Mouse (Mus musculus) limb, embryonic 15.5 days (tissue): Measurements from ENCODE around the gene Arl4a. TPM values are rescaled to one million over a fixed set of nuclear protein-coding genes. Genes with fewer than 3 reads are reported as not detected.

Experiments used
- ATAC-seq: fragments of 200-750 bp; cut with Nextera tagmentation; 2 replicates; pipeline ENCODE4 v1.8.0; 2017; ENCODE audit warnings: low read depth, moderate TSS enrichment; ENCODE audit not compliant: insufficient number of reproducible peaks, low FRiP score, low TSS enrichment
- H3K27ac ChIP-seq: fragments of 300-500 bp; sonication (generic); 2 replicates; pipeline ENCODE4 v1.5.1; 2015; ENCODE audit warnings: moderate library complexity, mild to moderate bottlenecking, inconsistent platforms
- H3K27me3 ChIP-seq: fragments of 300-500 bp; sonication (generic); 2 replicates; pipeline ENCODE4 v1.6.1; 2015; ENCODE audit warnings: inconsistent platforms
- H3K36me3 ChIP-seq: fragments of 300-500 bp; sonication (generic); 2 replicates; pipeline ENCODE4 v1.6.1; 2015; ENCODE audit warnings: inconsistent platforms
- H3K4me1 ChIP-seq: fragments of 300-500 bp; sonication (generic); 2 replicates; pipeline ENCODE4 v1.6.1; 2015; ENCODE audit warnings: inconsistent platforms
- H3K4me2 ChIP-seq: fragments of 300-500 bp; sonication (generic); 2 replicates; pipeline ENCODE4 v1.6.1; 2015; ENCODE audit warnings: mild to moderate bottlenecking, inconsistent platforms
- H3K4me3 ChIP-seq: fragments of 300-500 bp; sonication (generic); 2 replicates; pipeline ENCODE4 v1.5.1; 2015; ENCODE audit warnings: mild to moderate bottlenecking, inconsistent platforms
- H3K9ac ChIP-seq: fragments of 300-500 bp; sonication (generic); 2 replicates; pipeline ENCODE4 v1.6.1; 2015; ENCODE audit warnings: inconsistent platforms
- H3K9me3 ChIP-seq: fragments of 300-500 bp; sonication (generic); 2 replicates; pipeline ENCODE4 v1.6.1; 2016; ENCODE audit warnings: inconsistent platforms
- WGBS: fragments of 180-500 bp; shearing (Covaris S2); methylation state at CpG from one replicate; pipeline ENCODE4 v1.1.7; 2015; 5-methylcytosine and 5-hydroxymethylcytosine counted together
- polyA plus RNA-seq: library from polyadenylated mRNA; unstranded; fragments of >200 nt; fragmentation: Nextera tagmentation; extraction: Ambion mirVana; gene quantifications from 2 replicates; pipeline ENCODE4 v1.2.1, GENCODE M21; 2015

The Arl4a gene
- polyA plus RNA-seq, 1 experiment from 2014 or later, result 77.8 TPM

DNA sequence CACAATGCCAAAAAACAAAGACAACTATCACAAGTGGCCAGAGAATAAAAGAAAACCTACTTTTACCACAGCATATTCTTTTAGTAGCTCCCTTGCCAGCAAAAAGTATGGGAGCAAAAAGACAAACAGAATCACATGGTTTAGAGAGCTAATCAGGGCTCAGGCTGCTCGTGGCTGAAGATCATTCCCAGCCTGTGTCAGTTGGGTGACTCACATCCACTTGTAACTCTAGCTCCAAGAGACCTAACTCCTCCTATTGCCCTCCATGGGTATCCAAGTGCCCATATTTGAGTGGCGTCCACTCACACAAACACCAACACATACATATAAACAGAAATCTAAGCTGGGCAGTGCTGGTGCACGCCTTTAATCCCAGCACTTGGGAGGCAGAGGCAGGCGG lies 8.6 kb downstream of the Arl4a start:
- no peak overlapping the region for H3K4me3 ChIP-seq
- no peaks in the 10 kb centered on the region for H3K9me3 ChIP-seq
- H3K4me1 ChIP-seq, result no peaks in the 10 kb centered on the region
- ATAC-seq, result no peak
- WGBS, result 84% methylated on average over 4 of the region's 4 CpGs
- no peak overlapping the region for H3K9ac ChIP-seq
- no peak overlapping the region for H3K27ac ChIP-seq
- no peaks in the 10 kb centered on the region for H3K36me3 ChIP-seq
- H3K4me2 ChIP-seq, result no peak overlapping the region
- no peaks in the 10 kb centered on the region for H3K27me3 ChIP-seq

DNA sequence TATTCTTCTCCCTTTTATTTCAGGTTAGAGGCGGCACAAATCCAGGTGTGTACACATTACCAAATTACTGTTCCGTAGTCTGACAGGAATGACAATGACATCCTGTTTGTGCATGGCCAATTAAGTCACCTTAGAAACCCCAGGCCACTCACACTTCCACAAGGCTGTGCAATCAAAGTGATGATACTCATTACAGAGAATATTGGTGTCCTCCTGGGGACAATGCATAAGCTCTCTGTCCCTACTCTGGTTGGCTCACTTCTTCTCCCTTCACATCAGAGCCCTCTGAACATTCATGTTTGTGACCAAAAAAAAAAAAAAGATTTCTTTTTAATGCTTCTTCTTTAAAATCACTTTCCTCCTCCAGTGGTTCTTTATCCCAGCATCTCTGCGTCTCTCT lies 10.0 kb downstream of the Arl4a start:
- 91% methylated on average over 3 of the region's 3 CpGs for WGBS
- no peaks in the 10 kb centered on the region for H3K9me3 ChIP-seq
- H3K4me3 ChIP-seq, result no peak overlapping the region
- H3K4me1 ChIP-seq, result no peaks in the 10 kb centered on the region
- H3K4me2 ChIP-seq, result no peak overlapping the region
- H3K36me3 ChIP-seq, result no peaks in the 10 kb centered on the region
- H3K27ac ChIP-seq, result no peak overlapping the region
- no peak overlapping the region for H3K9ac ChIP-seq
- no peaks in the 10 kb centered on the region for H3K27me3 ChIP-seq
- no peak for ATAC-seq

DNA sequence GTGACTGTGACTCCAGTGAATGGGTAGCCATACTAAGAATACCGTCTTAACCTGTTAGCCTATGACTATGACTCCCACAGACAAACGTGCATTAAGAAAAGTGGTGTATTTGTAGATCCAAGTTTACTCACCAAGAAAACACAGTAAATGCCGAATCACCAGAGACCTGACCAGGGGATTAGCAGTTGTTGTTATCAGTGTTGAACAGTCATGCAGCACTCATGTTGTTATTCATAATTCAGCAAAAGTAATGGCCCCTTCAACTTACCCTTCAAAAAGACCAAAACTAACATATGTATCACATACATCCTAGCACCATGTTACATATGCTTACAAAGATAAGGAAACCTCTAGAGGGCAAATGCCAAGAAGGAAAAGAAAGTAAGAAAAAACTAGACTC lies 10.4 kb downstream of the Arl4a start:
- WGBS, result 85% methylated on average over 3 of the region's 3 CpGs
- no peak for ATAC-seq
- no peaks in the 10 kb centered on the region for H3K4me1 ChIP-seq
- no peaks in the 10 kb centered on the region for H3K36me3 ChIP-seq
- no peak overlapping the region for H3K4me3 ChIP-seq
- no peaks in the 10 kb centered on the region for H3K27me3 ChIP-seq
- no peak overlapping the region for H3K27ac ChIP-seq
- no peaks in the 10 kb centered on the region for H3K9me3 ChIP-seq
- no peak overlapping the region for H3K4me2 ChIP-seq
- H3K9ac ChIP-seq, result no peak overlapping the region

DNA sequence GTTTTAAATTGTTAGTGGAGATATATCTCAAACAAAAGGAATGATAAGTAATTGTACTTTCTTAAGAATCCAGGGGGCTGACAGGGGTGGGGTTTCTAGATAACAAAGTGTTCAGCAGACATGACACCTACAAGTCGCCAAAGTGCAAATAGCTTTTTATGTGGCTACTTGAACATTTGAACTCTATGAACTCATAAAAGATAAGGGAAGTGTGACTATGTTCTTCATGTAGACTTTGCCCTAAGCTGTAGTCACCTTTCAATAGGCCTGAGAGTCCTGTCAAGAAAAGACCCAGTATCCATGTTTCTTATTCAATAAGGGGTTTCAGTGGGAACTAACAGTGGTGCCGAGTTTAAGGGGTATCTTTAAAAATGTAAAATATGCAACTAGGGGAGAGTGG lies 13.9 kb downstream of the Arl4a start:
- Histone ChIP-seq H3K27me3 (no peaks in the 10 kb centered on the region), H3K4me1 (no peaks in the 10 kb centered on the region), H3K9me3 (no peaks in the 10 kb centered on the region), H3K4me2 (no peak overlapping the region), H3K9ac (no peak overlapping the region), H3K4me3 (no peak overlapping the region), H3K27ac (no peak overlapping the region), H3K36me3 (no peaks in the 10 kb centered on the region)
- ATAC-seq, result no peak
- 71% methylated on average over 2 of the region's 2 CpGs for WGBS

DNA sequence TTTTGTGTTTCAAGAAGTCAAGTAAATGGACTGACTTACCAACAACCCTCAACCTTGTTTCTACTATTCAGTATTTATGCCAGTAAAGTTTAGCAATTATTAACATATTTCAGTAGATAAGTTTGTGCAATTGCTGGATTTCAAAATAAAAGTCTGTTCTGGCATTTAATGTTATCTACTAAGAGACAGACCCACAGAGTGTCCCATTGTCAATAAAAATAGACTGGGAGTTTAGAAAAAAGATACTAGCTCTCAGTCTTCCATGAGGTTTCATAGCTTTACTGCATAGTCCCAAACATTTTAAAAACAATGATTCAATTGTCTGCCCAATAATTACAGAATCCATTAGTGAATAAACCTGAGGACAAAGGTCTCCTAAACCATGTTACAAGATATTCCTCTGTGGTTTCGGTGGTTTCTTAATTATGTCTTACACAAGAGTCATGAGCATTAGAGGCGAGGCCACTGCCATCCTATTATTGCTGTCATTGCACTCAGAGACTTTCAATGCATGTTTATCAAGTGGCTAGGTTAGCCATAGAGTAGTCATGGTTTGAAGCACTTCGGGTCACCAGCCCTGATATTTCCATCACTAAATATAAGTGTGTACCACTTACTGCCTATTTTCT lies 14.7 kb downstream of the Arl4a start:
- H3K9ac ChIP-seq, result no peak overlapping the region
- no peaks in the 10 kb centered on the region for H3K27me3 ChIP-seq
- H3K4me2 ChIP-seq, result no peak overlapping the region
- no peak for ATAC-seq
- 80% methylated on average over 3 of the region's 3 CpGs for WGBS
- H3K27ac ChIP-seq, result no peak overlapping the region
- no peaks in the 10 kb centered on the region for H3K9me3 ChIP-seq
- H3K4me1 ChIP-seq, result no peaks in the 10 kb centered on the region
- H3K36me3 ChIP-seq, result no peaks in the 10 kb centered on the region
- no peak overlapping the region for H3K4me3 ChIP-seq

DNA sequence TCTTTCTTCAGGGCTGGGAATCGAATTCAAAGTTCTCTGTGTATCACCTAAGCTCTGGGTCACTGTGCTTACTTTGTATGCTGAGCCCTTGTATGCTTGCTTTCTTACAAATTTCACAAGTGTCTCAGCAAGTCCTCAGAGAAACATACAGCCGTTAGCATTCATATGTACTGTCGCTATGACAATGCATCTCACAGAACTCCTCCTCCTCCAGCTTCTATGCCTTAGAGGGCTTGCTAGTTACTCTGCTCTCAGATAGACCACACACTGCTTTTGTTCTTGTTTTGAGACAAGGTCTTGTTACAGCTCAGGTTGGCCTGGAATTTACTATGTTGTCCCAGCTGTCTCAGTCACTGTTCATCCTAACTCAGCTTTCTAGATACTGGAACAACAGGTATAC lies 15.5 kb downstream of the Arl4a start:
- Histone ChIP-seq H3K36me3 (no peaks in the 10 kb centered on the region), H3K4me3 (no peak overlapping the region), H3K27ac (no peak overlapping the region), H3K27me3 (no peaks in the 10 kb centered on the region), H3K9me3 (no peaks in the 10 kb centered on the region), H3K9ac (no peak overlapping the region), H3K4me2 (no peak overlapping the region), H3K4me1 (no peaks in the 10 kb centered on the region)
- no peak for ATAC-seq
- 82% methylated on average over 3 of the region's 3 CpGs for WGBS

DNA sequence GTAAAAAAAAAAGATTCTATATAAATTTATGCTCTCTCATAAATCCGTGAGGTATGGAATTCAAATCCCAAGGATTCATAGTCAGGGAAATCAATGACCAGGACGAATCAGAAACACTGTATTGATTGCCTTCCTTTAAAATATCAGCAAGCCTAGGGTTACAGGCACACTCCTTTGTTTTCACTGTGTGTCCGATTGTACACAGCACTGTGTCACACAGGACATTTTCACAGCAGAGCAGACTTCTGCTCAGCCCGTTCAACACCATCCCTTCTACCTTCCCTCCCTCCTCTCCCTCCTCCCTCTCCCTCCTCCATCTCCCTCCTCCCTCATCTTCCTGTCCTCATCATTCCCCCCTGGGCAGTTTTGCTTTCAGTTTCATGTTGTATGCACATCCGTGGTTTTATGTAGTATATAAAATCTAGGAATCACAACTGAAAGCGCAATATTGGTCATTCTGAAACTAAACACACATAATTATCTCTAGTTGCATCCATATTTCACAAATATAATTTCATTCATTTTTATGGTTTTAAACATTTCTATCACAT lies 19.8 kb downstream of the Arl4a start:
- Histone ChIP-seq H3K27me3 (no peaks in the 10 kb centered on the region), H3K9me3 (no peaks in the 10 kb centered on the region), H3K4me1 (peaks cover 13% of the 10 kb centered on the region; the same call in 1 of the 2 replicates), H3K4me3 (no peak overlapping the region), H3K27ac (no peak overlapping the region), H3K36me3 (no peaks in the 10 kb centered on the region), H3K4me2 (no peak overlapping the region), H3K9ac (no peak overlapping the region)
- ATAC-seq, result no peak
- WGBS, result 55% methylated on average over 6 of the region's 6 CpGs

DNA sequence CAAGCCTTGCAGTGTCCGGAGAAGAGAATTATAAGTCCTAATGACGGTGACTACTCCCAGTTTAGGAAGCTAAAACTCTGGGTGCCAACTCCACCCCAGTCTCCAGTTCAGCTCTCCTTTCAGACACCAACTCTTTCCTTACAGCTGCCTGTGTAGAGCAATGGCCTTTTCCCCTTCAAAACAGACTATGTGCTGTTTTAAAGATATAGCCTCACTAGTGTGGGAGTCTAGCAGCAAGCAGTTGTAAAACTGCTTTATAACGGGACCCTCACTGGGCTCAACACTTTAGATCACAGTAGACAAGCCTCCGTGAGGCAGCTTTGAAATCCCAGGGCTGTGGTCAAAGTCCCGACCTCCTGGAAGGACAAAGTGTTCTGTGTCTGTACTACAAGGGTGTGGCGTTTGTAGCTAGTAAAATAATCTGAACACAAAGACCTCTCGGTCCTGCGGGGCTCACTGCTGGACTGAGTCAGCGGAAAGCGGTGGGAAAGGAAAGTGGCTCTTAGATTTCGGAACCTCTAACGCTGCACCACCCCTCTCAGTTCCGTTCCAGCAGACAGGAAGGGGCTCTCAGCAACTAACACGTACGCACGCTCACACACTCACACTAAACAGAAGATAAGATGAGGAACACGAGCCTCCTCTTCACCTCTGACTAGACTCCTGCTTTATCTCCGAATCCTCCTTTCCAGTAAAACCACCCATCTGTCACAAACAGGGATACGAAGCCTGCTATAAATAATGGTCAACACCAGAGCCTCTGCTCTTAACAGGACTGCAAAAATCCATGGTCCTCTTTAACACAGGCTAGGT lies 21.0 kb downstream of the Arl4a start:
- Histone ChIP-seq H3K4me1 (peaks cover 13% of the 10 kb centered on the region; the same call in 1 of the 2 replicates), H3K27me3 (no peaks in the 10 kb centered on the region), H3K9ac (peak overlapping the region; percentile 28), H3K9me3 (no peaks in the 10 kb centered on the region), H3K4me2 (peak overlapping the region; percentile 50), H3K27ac (peak overlapping the region; percentile 76), H3K4me3 (peak overlapping the region; percentile 35), H3K36me3 (no peaks in the 10 kb centered on the region)
- peak; percentile 82 for ATAC-seq
- 24% methylated on average over 19 of the region's 19 CpGs for whole genome bisulfite sequencing

DNA sequence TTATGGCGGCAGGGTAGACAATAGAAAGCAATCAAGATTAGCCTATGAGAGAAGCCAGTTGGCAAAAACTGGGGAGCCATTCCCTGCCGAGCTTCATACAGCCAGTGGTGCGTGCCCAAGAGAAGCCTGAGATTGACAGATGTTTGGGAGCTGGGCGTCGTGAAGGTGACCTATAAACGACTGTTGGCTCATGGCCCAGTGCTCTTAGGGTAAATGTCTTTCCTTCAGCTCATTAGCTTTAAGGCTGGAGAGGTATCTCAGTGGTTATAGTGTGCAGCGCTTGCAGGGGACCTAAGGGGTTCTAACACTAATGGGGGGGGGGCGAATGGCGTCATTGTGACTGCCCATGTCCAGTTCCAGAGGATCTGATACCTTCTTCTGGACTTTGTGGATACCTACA lies 21.8 kb downstream of the Arl4a start:
- H3K27ac ChIP-seq, result peak overlapping the region; percentile 76; the same call in 1 of the 2 replicates
- ATAC-seq, result no peak
- no peaks in the 10 kb centered on the region for H3K27me3 ChIP-seq
- H3K36me3 ChIP-seq, result no peaks in the 10 kb centered on the region
- no peak overlapping the region for H3K9ac ChIP-seq
- H3K4me2 ChIP-seq, result no peak overlapping the region
- 57% methylated on average over 9 of the region's 9 CpGs for WGBS
- H3K4me1 ChIP-seq, result peaks cover 13% of the 10 kb centered on the region; the same call in 1 of the 2 replicates
- no peaks in the 10 kb centered on the region for H3K9me3 ChIP-seq
- no peak overlapping the region for H3K4me3 ChIP-seq

DNA sequence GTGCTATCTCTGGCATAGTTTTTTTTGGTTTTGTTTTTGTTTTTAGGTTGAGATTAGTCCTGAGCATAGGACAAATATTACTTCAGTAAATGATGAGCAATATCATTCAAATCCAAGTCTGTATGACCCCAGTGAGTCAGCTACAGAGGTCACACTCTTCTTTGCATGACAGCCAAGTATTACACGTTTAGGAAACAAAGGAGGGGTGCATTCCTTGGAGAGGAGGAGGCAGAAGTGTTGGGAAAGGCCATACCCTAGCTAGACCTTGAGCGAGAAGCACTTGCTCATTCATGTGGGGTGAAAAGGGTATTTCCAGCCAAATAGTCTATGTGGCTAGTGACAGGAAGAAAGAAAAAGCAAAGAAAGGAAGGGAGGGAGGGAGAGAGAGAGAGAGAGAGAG lies 28.0 kb downstream of the Arl4a start:
- Histone ChIP-seq H3K9ac (no peak overlapping the region), H3K27ac (no peak overlapping the region), H3K27me3 (no peaks in the 10 kb centered on the region), H3K36me3 (no peaks in the 10 kb centered on the region), H3K4me3 (no peak overlapping the region), H3K4me1 (no peaks in the 10 kb centered on the region), H3K9me3 (no peaks in the 10 kb centered on the region), H3K4me2 (no peak overlapping the region)
- 59% methylated on average over 2 of the region's 2 CpGs for WGBS
- ATAC-seq, result no peak

DNA sequence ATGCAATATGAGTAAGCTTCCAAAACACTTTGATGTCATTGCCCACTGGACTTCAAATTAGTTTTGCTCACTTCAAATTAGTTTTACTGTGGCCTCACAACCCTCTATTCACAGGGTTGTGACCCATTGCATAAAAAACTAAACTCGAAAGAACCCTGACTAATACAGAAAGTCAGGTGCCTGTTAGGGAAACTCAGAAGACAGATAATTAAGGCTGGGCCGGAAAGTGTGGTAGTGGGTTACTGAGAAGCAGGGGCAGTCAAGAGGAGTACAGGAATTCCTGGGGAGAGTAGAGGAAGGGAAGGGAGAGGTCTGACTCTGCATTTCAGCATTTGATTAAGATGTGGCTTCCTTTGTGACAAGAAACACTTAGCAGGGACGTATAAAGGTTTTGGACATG lies 29.4 kb downstream of the Arl4a start:
- no peaks in the 10 kb centered on the region for H3K9me3 ChIP-seq
- ATAC-seq, result no peak
- no peak overlapping the region for H3K9ac ChIP-seq
- WGBS, result 49% methylated on average over 3 of the region's 3 CpGs
- no peaks in the 10 kb centered on the region for H3K27me3 ChIP-seq
- no peaks in the 10 kb centered on the region for H3K36me3 ChIP-seq
- no peak overlapping the region for H3K27ac ChIP-seq
- H3K4me1 ChIP-seq, result no peaks in the 10 kb centered on the region
- H3K4me3 ChIP-seq, result no peak overlapping the region
- no peak overlapping the region for H3K4me2 ChIP-seq

DNA sequence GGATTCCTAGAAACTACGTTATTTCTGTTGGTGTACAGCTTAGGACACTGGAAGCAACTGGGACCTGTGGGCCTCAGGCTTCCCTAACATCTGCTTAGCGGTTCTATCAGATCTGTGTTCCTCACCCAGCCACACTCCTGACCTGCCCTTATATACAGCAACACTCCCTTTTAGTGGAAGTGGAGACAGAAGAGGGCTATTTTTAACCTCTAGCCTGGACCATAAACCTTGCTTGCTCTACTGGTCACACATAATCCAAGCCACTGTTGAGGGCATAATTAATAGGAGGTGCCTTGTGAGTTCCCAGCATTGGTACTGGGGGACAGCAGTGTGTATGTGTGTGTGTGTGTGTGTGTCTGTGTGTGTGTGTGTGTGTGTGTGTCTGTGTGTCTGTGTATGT lies 33.1 kb downstream of the Arl4a start:
- Histone ChIP-seq H3K4me2 (no peak overlapping the region), H3K9me3 (no peaks in the 10 kb centered on the region), H3K27ac (no peak overlapping the region), H3K4me1 (no peaks in the 10 kb centered on the region), H3K9ac (no peak overlapping the region), H3K36me3 (no peaks in the 10 kb centered on the region), H3K27me3 (no peaks in the 10 kb centered on the region), H3K4me3 (no peak overlapping the region)
- 63% methylated on average over 2 of the region's 2 CpGs for WGBS
- ATAC-seq, result no peak
